Mouse (Mus musculus) lung, adult 10 weeks (tissue): Measurements from ENCODE around the gene Plekha5. TPM values are rescaled to one million over a fixed set of nuclear protein-coding genes. Genes with fewer than 3 reads are reported as not detected.

Experiments used
- polyA plus RNA-seq: library from polyadenylated mRNA; stranded (reverse); fragments of 350-450 nt; fragmentation: Illumina TruSeq; extraction: RNeasy Lipid Tissue Mini Kit (QIAGEN cat#74804); gene quantifications from one replicate; pipeline ENCODE4 v1.2.3, GENCODE M21; 2014; ENCODE audit warnings: low read depth, low replicate concordance; ENCODE audit not compliant: insufficient read depth

Plekha5 gene
- polyA plus RNA-seq: 10.9 TPM

GRCm38 (mm10) chr6:140423846-140424200 is at the start of gene Plekha5:
Plekha5 (plus strand) TSS chr6:140424054.

DNA sequence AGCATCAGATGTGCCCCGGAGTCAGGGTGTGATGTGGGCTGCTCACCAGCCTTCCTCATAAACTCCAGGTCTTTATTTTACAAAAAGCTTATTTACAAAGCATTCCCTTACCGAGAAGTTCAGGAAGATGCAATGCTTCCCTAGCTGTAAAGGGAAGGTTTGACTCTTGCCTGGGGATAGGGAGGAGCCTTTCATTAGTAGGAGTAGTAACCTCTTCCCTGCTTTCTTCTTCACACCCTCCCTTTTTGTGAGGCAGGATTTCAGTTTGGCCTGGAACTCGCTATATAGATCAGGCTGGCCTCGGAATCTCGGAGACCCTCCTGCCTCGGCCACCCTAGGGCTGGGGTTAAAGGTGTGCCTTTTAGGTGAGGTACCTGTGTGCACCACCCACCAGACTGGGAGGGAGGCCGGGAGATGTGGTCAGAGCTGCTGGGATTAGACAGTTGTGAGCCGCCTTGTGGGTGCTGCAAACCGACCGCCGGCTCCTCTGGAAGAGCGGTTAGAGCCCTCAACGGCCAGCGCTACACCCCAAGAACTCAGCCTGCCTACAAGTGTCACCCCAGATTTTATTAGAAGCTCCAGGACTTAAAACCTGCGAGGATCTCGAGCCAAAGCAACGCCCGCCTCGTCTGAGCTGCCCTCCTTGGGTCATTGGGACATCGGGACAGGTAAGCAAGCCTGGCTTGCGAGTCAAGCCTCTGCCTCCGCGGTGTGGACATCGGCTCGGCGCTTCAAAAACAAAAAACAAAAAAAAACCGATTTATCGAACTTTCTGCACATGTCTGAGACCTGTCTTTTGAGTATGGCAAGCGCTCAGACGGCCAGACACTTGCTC is 198.8 kb downstream of the Plekha5 start, which contains the start of gene Aebp2:
Gene Aebp2 (plus strand): TSS at position 273 of the 835 bp plus-strand sequence.

Other genes with a start within 250 kb of the Plekha5 start
- gene Aebp2, start 198.6 kb downstream of the Plekha5 start, polyA plus RNA-seq: 19.3 TPM